Mouse (Mus musculus): ENCODE results near the gene Cd209f.
"Not testable (repeated sequence)": the region's sequence is repeated elsewhere in the genome, so short reads cannot be mapped to it uniquely, and the experiment has no call there.

The Cd209f gene

GRCm38 (mm10) chr8:4105735-4106134, at the start of gene Cd209f:
Cd209f (minus strand) TSS chr8:4105835.
- DNase-seq = not testable (repeated sequence)

- no peak for DNase-seq
Measured at GRCm38 (mm10) chr8:4154878-4155277, 49.2 kb upstream of the Cd209f start.

GRCm38 (mm10) chr8:4147272-4147671, 41.6 kb upstream of the Cd209f start:
- no peak for DNase-seq

DNA sequence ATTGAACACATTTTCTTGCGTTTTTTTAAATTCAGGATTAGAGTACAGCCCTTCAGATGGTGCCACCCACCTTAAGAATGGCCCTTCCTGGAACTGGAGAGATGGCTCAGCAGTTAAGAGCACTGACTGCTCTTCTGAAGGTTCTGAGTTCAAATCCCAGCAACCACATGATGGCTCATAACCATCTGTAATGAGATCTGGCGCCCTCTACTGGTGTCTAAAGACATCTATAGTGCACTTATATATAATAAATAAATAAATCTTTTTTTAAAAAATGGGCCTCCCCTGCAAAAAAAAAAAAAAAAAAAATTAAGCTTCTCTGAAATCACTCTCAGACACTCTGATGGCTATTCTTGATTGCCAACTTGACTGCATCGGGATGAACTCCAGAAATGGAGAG, 36.1 kb upstream of the Cd209f start:
- DNase-seq = peak; percentile 24

DNA sequence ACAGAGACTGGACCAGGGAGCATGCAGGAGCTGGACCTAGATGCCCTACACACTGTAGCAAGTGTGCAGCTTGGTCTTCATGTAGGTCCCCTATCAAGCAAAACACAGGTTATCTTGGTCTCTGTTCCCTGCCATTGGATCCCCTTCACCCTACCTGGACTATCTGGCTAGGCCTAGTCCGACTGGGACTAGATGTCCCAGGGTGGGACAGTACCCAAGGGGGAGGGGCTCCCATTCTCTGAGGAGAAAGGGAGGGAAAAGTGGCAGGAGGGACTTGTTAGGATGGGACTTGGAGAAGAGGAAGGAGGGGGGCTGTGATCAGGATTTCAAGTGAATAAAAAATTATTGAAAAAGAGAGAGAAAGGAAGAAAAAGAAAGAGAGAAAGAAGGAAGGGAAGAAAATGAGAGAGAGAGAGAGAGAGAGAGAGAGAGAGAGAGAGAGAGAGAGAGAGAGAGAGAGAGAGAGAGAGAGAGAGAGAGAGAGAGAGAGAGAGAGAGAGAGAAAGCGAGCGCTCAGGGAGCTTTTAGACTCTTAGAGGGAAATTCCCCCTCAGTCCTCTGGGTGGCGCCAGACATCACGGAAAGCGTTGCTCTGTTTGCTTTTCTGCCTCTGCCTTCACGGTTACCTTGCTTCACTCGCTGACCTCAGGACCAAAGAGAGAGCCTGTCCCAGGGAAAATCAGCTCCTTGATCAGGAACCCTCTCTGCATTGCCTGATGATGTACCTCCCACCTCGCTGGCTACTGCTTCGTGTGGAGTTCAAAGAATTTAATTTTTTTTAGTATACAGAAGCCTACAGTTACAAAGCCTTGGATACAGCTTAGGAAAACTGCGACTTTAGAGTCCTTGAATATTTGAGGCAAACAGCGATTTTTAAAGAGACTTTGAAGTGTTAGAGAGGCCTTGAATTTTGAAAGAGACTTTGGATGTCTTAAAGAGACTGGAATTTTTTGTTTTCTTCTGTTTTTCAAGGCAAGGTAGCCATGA, 34.3 kb upstream of the Cd209f start:
- peak; percentile 89 for DNase-seq

- DNase-seq = no peak
Measured at GRCm38 (mm10) chr8:4133798-4134197, 28.2 kb upstream of the Cd209f start, which contains the start of gene Cd209g. Cd209g (plus strand) TSS chr8:4134098.

GRCm38 (mm10) chr8:4088514-4088913, 17.1 kb downstream of the Cd209f start:
- DNase-seq = not testable (repeated sequence)

- not testable (repeated sequence) for DNase-seq
Measured at GRCm38 (mm10) chr8:4087180-4087722, 18.4 kb downstream of the Cd209f start.
